Mouse (Mus musculus): ENCODE data around the gene Sypl. TPM values are rescaled to one million over a fixed set of nuclear protein-coding genes. Genes with fewer than 3 reads are reported as not detected.
A peak's percentile ranks its signal among the peaks of the same experiment; 100 is the strongest.

Sypl gene
- polyA plus RNA-seq, 1 experiment from 2014 or later, result 53.3 TPM

DNA sequence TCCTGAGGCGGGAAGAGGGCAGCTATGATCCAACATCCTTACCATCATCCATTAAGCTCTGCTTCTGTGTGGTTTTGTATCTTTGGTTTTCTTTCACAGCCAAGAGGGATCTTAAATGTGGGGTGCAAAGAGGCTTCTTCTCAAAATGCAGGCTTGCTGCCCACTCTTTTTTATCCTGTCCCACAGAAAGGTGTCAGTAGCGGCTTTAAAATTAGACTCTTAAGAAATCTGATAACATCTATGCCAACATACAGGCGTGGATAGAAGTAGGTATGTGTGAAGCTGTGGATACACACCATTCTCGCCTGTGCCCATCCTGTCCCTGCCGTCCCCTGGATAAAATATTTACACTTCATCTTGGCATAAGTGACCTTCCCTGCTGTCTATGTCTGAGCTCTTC lies 34.2 kb upstream of the Sypl start:
- Histone ChIP-seq H3K4me1 (replicated peaks; ENCODE audit: control insufficient read depth, insufficient read depth, low read length) (no peaks in the 10 kb centered on the region), H3K9me3 (ENCODE audit: control insufficient read depth, low read length) (no peaks in the 10 kb centered on the region), H3K27ac (ENCODE audit: low read depth, low read length) (no peak overlapping the region), H3K4me2 (ENCODE audit: low read depth, low read length, severe bottlenecking) (no peak overlapping the region), H3K4me3 (ENCODE audit: low read depth, low read length) (no peak overlapping the region), H3K9ac (ENCODE audit: low read length) (no peak overlapping the region), H3K27me3 (ENCODE audit: control insufficient read depth, insufficient read depth, low read length) (no peaks in the 10 kb centered on the region), H3K36me3 (ENCODE audit: control insufficient read depth, insufficient read depth, low read length) (no peaks in the 10 kb centered on the region)
- no peak for ATAC-seq (replicated peaks; ENCODE audit: low FRiP score)
- no peak for DNase-seq (ENCODE audit: low spot score)
- WGBS, result 85% methylated on average over 5 of the region's 5 CpGs

- WGBS, result 68% methylated on average over 8 of the region's 8 CpGs
- no peaks in the 10 kb centered on the region for H3K9me3 ChIP-seq (ENCODE audit: control insufficient read depth, low read length)
- ATAC-seq (replicated peaks; ENCODE audit: low FRiP score) (no peak), DNase-seq (ENCODE audit: low spot score) (peak; percentile 65)
- no peak overlapping the region for H3K27ac ChIP-seq (ENCODE audit: low read depth, low read length)
- no peak overlapping the region for H3K4me3 ChIP-seq (ENCODE audit: low read depth, low read length)
- H3K27me3 ChIP-seq (ENCODE audit: control insufficient read depth, insufficient read depth, low read length), result no peaks in the 10 kb centered on the region
- no peaks in the 10 kb centered on the region for H3K36me3 ChIP-seq (ENCODE audit: control insufficient read depth, insufficient read depth, low read length)
- no peaks in the 10 kb centered on the region for H3K4me1 ChIP-seq (replicated peaks; ENCODE audit: control insufficient read depth, insufficient read depth, low read length)
- H3K4me2 ChIP-seq (ENCODE audit: low read depth, low read length, severe bottlenecking), result no peak overlapping the region
- no peak overlapping the region for H3K9ac ChIP-seq (ENCODE audit: low read length)
Measured at GRCm38 (mm10) chr12:32920185-32920788, 33.4 kb upstream of the Sypl start.

GRCm38 (mm10) chr12:32921071-32921470 lies 32.6 kb upstream of the Sypl start:
- H3K4me2 ChIP-seq (ENCODE audit: low read depth, low read length, severe bottlenecking), result no peak overlapping the region
- no peak overlapping the region for H3K4me3 ChIP-seq (ENCODE audit: low read depth, low read length)
- no peaks in the 10 kb centered on the region for H3K4me1 ChIP-seq (replicated peaks; ENCODE audit: control insufficient read depth, insufficient read depth, low read length)
- DNase-seq (ENCODE audit: low spot score) (no peak), ATAC-seq (replicated peaks; ENCODE audit: low FRiP score) (no peak)
- H3K9ac ChIP-seq (ENCODE audit: low read length), result no peak overlapping the region
- no peaks in the 10 kb centered on the region for H3K9me3 ChIP-seq (ENCODE audit: control insufficient read depth, low read length)
- no peaks in the 10 kb centered on the region for H3K27me3 ChIP-seq (ENCODE audit: control insufficient read depth, insufficient read depth, low read length)
- 90% methylated on average over 4 of the region's 4 CpGs for WGBS
- no peak overlapping the region for H3K27ac ChIP-seq (ENCODE audit: low read depth, low read length)
- H3K36me3 ChIP-seq (ENCODE audit: control insufficient read depth, insufficient read depth, low read length), result no peaks in the 10 kb centered on the region

GRCm38 (mm10) chr12:32921532-32922131 lies 32.1 kb upstream of the Sypl start:
- Histone ChIP-seq H3K4me2 (ENCODE audit: low read depth, low read length, severe bottlenecking) (no peak overlapping the region), H3K27ac (ENCODE audit: low read depth, low read length) (no peak overlapping the region), H3K36me3 (ENCODE audit: control insufficient read depth, insufficient read depth, low read length) (no peaks in the 10 kb centered on the region), H3K27me3 (ENCODE audit: control insufficient read depth, insufficient read depth, low read length) (no peaks in the 10 kb centered on the region), H3K9ac (ENCODE audit: low read length) (no peak overlapping the region), H3K4me1 (replicated peaks; ENCODE audit: control insufficient read depth, insufficient read depth, low read length) (peaks cover 3% of the 10 kb centered on the region; the same call in 1 of the 2 replicates), H3K9me3 (ENCODE audit: control insufficient read depth, low read length) (no peaks in the 10 kb centered on the region), H3K4me3 (ENCODE audit: low read depth, low read length) (no peak overlapping the region)
- WGBS, result 91% methylated on average over 7 of the region's 7 CpGs
- no peak for DNase-seq (ENCODE audit: low spot score)
- peak; percentile 58 for ATAC-seq (replicated peaks; ENCODE audit: low FRiP score)

- H3K9ac ChIP-seq (ENCODE audit: low read length), result no peak overlapping the region
- no peak for ATAC-seq (replicated peaks; ENCODE audit: low FRiP score)
- H3K27me3 ChIP-seq (ENCODE audit: control insufficient read depth, insufficient read depth, low read length), result no peaks in the 10 kb centered on the region
- no peak overlapping the region for H3K27ac ChIP-seq (ENCODE audit: low read depth, low read length)
- 26% methylated on average over 3 of the region's 3 CpGs for WGBS
- peaks cover 3% of the 10 kb centered on the region; the same call in 1 of the 2 replicates for H3K4me1 ChIP-seq (replicated peaks; ENCODE audit: control insufficient read depth, insufficient read depth, low read length)
- H3K9me3 ChIP-seq (ENCODE audit: control insufficient read depth, low read length), result no peaks in the 10 kb centered on the region
- no peaks in the 10 kb centered on the region for H3K36me3 ChIP-seq (ENCODE audit: control insufficient read depth, insufficient read depth, low read length)
- no peak overlapping the region for H3K4me3 ChIP-seq (ENCODE audit: low read depth, low read length)
- no peak overlapping the region for H3K4me2 ChIP-seq (ENCODE audit: low read depth, low read length, severe bottlenecking)
- DNase-seq (ENCODE audit: low spot score), result no peak
Measured at GRCm38 (mm10) chr12:32924245-32924644, 29.4 kb upstream of the Sypl start.

DNA sequence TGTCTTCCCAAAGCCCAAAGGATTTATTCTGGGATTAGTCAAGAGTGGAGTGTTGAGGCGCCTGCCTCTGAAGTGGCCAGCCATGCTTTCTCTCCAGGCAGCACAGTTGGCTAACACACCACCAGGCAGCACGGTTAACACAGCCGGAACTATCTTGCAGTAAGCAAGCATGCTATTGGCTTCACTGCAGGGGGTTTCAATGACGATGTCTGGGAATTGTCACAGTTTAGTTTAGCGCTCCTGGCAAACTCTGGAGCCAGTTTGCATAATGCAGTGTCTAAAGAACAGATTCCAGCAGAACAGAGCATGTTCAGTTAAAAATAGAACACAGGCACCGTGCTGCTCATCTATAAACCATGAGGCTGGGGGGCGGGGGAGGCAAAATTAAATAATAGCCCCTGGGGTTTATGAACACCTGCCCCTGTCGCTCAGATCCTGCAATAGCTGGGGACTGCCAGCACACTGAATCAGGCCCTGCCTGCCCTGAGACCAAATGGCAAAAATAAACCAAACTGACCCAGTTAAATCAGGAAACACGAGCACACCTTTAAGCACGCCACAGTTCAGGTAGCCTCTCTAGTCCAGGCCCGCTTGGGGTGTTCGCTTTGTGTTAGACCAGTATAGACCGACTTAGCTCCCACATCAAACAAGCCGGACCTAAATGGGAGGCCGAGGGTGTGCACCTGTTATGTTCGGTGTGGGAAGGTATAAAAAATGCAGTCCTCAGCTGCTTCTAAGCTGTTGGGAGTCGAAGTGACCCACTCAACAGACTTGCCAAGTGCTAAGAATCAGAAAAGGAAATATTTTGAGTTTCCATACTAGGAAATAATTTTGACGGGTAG lies 27.1 kb upstream of the Sypl start:
- ATAC-seq (replicated peaks; ENCODE audit: low FRiP score) (no peak), DNase-seq (ENCODE audit: low spot score) (no peak)
- Histone ChIP-seq H3K9ac (ENCODE audit: low read length) (no peak overlapping the region), H3K27me3 (ENCODE audit: control insufficient read depth, insufficient read depth, low read length) (no peaks in the 10 kb centered on the region), H3K4me2 (ENCODE audit: low read depth, low read length, severe bottlenecking) (no peak overlapping the region), H3K27ac (ENCODE audit: low read depth, low read length) (no peak overlapping the region), H3K36me3 (ENCODE audit: control insufficient read depth, insufficient read depth, low read length) (no peaks in the 10 kb centered on the region), H3K4me3 (ENCODE audit: low read depth, low read length) (no peak overlapping the region), H3K9me3 (ENCODE audit: control insufficient read depth, low read length) (no peaks in the 10 kb centered on the region), H3K4me1 (replicated peaks; ENCODE audit: control insufficient read depth, insufficient read depth, low read length) (peaks cover 3% of the 10 kb centered on the region; the same call in 1 of the 2 replicates)
- 64% methylated on average over 18 of the region's 18 CpGs for WGBS

DNA sequence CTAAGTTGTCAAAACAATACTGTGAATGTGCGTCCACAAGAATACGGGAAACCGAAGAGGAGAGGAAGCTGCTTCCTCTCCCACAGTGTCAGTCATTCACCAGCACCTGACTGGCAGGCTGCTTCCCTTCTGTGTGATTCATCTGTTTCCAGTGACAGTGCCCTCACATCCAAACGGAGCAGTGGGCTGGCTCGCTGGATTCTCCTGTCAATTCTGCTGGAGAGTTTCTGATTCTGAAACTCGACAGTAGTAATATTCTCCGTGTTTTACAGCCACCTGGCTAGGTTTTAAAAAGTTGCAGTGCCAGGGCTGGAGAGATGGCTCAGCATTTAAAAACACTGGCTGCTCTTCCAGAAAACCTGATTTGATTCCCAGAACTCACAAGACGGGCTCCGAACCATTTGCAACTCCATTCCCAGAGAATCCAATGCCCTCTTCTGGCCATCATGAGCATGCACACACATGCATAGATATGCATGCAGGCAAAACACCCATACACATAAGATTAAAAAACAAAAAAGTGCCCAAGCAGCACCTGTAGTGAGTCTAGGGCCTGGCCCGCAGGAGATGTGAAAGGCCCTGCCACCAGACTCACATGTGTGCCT lies 26.4 kb upstream of the Sypl start:
- Histone ChIP-seq H3K4me3 (ENCODE audit: low read depth, low read length) (no peak overlapping the region), H3K9ac (ENCODE audit: low read length) (no peak overlapping the region), H3K27ac (ENCODE audit: low read depth, low read length) (no peak overlapping the region), H3K4me1 (replicated peaks; ENCODE audit: control insufficient read depth, insufficient read depth, low read length) (peaks cover 3% of the 10 kb centered on the region; the same call in 1 of the 2 replicates), H3K4me2 (ENCODE audit: low read depth, low read length, severe bottlenecking) (no peak overlapping the region), H3K36me3 (ENCODE audit: control insufficient read depth, insufficient read depth, low read length) (no peaks in the 10 kb centered on the region), H3K27me3 (ENCODE audit: control insufficient read depth, insufficient read depth, low read length) (no peaks in the 10 kb centered on the region), H3K9me3 (ENCODE audit: control insufficient read depth, low read length) (no peaks in the 10 kb centered on the region)
- 87% methylated on average over 10 of the region's 10 CpGs for WGBS
- DNase-seq (ENCODE audit: low spot score) (no peak), ATAC-seq (replicated peaks; ENCODE audit: low FRiP score) (no peak)

DNA sequence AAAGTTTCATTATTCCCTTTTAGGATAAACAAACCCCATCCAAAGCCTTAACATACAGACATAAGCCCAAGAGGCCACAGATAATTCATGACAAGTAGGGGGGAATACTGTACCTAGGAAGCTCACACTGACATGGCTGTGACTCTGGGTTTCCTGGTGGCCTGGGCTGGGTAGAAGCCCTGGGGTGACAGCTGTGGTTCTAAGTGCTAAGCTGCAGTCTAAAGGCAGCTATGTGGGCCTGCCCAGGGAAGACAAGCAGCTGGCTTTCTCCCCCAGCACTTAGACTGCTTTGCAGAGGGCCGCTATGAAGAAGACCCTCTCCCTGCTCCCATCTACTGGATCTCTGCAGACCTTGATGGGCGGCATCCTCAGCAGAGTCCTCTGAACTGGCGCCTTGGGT lies 25.5 kb upstream of the Sypl start:
- WGBS, result 45% methylated on average over 3 of the region's 3 CpGs
- Histone ChIP-seq H3K9ac (ENCODE audit: low read length) (no peak overlapping the region), H3K9me3 (ENCODE audit: control insufficient read depth, low read length) (no peaks in the 10 kb centered on the region), H3K36me3 (ENCODE audit: control insufficient read depth, insufficient read depth, low read length) (no peaks in the 10 kb centered on the region), H3K4me2 (ENCODE audit: low read depth, low read length, severe bottlenecking) (no peak overlapping the region), H3K27ac (ENCODE audit: low read depth, low read length) (no peak overlapping the region), H3K4me1 (replicated peaks; ENCODE audit: control insufficient read depth, insufficient read depth, low read length) (peaks cover 3% of the 10 kb centered on the region; the same call in 1 of the 2 replicates), H3K27me3 (ENCODE audit: control insufficient read depth, insufficient read depth, low read length) (no peaks in the 10 kb centered on the region), H3K4me3 (ENCODE audit: low read depth, low read length) (no peak overlapping the region)
- DNase-seq (ENCODE audit: low spot score) (no peak), ATAC-seq (replicated peaks; ENCODE audit: low FRiP score) (no peak)
